Mouse (Mus musculus): ENCODE results near the gene Sdk1.

- TF ChIP-seq GATA1 (IDR thresholded peaks at IDR 0.05; ENCODE audit: borderline replicate concordance, low read length) (no peak), FLI1 (IDR thresholded peaks at IDR 0.05; ENCODE audit: low read length) (no peak)
Observed at GRCm38 (mm10) chr5:141524801-141525715, 283.8 kb downstream of the Sdk1 start.

All from megakaryocyte, embryonic 14.5 days (primary cell).